Mouse (Mus musculus): ENCODE data around the gene Atxn7l1.

DNA sequence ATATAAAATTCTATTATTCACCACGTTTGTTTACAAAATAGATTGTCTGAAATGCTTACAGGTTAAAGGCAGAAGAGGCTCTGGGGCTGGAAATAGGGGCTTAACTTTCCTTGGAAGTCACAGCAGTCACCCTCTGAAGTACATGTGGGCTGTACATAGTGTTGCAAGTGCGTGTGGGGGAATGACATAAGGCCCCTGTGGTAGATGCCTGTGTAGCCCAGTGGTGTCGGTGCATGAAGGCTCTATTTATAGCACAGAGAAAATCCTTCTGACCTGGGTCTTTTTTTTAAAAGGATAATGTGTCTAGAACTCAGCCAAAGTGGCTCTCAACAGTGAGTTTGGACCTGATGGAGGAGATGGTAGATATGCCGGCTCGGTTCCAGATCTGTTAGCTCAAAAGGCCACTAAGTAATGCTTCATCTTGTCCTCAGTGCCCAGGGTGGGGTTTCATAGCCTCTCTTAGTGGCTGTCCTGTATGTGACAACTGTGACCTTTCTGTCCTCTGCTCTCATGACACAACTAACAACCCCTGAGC is 111.6 kb downstream of the Atxn7l1 start:
- TF ChIP-seq GATA1 (IDR thresholded peaks at IDR 0.05; ENCODE audit: low read length) (no peak), TAL1 (IDR thresholded peaks at IDR 0.05; ENCODE audit: low read length) (no peak)

Data from erythroblast, embryonic 14.5 days (primary cell).